Mouse (Mus musculus) frontal cortex, postnatal 10 days (tissue): ENCODE measurements around the gene Irak3.
A peak's percentile ranks its signal among the peaks of the same experiment; 100 is the strongest.
"Not testable (repeated sequence)": the region's sequence is repeated elsewhere in the genome, so short reads cannot be mapped to it uniquely, and the experiment has no call there.

Experiments used
- DNase-seq, 2 experiments: peaks; one replicate each; pipeline ENCODE4 v3.0.0; 2022; ENCODE audit warnings: low spot score in 2 of 2, mixed read lengths in 1 of 2

The Irak3 gene

GRCm38 (mm10) chr10:120163490-120163889 lies 38.4 kb downstream of the Irak3 start:
- no peak for DNase-seq

GRCm38 (mm10) chr10:120162840-120163239 lies 39.1 kb downstream of the Irak3 start:
- DNase-seq, result no peak

GRCm38 (mm10) chr10:120160533-120160932 lies 41.4 kb downstream of the Irak3 start:
- no peak for DNase-seq

- no peak for DNase-seq
These were observed 48.0 kb downstream of the Irak3 start for GRCm38 (mm10) chr10:120153911-120154310.

- no peak for DNase-seq
These were observed 50.3 kb downstream of the Irak3 start for GRCm38 (mm10) chr10:120151672-120152071.

- DNase-seq, result no peak
These were observed 60.9 kb downstream of the Irak3 start for GRCm38 (mm10) chr10:120140916-120141516.

- DNase-seq, result no peak
These were observed 61.7 kb downstream of the Irak3 start for GRCm38 (mm10) chr10:120140193-120140592.

DNA sequence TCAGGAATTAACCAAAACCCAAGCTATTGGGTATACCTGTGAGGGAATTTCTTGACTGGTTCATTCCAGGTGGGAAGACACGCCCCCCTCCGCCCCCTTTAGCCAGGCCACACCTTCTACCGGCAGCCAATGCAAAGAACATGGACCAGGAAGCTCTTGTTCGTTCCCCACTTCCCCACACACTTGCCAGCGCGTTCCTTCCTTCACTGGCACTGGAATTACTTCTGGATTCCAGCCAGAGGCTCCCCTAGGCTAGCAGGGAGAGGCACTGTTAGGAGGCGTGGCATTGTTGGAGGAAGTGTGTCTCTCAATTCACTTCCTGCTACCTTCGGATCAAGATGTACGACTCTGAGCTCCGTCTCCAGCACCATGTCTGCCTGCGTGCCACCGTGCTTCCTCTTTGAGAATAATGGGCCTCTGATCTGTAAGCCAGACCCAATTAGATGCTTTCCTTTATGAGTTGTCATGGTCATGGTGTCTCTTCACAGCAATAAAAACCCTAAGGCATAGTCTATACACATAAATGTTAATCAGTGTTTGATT lies 65.8 kb downstream of the Irak3 start:
- DNase-seq, result no peak

DNA sequence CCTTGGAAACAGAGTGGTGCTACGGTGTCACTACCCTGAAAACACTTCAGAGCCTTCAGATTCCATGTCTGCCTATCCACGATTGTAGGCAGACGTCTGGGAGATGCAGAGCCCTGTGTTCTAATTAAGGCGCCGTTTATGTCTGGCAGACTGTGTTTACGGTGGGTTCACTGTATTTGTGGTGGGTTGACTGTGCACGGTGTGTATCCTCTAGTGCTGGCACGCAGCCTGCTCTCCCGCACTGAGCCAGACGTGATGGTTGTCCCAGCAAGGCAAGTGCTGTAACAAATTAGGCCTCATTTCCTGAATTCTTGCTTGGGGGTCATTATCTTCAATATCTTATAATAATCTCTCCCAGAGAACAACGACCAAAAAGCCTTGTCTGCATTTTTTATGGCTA lies 68.2 kb downstream of the Irak3 start:
- DNase-seq, result no peak

GRCm38 (mm10) chr10:120130621-120131020 lies 71.3 kb downstream of the Irak3 start:
- peak; percentile 33 to 63 for DNase-seq

DNA sequence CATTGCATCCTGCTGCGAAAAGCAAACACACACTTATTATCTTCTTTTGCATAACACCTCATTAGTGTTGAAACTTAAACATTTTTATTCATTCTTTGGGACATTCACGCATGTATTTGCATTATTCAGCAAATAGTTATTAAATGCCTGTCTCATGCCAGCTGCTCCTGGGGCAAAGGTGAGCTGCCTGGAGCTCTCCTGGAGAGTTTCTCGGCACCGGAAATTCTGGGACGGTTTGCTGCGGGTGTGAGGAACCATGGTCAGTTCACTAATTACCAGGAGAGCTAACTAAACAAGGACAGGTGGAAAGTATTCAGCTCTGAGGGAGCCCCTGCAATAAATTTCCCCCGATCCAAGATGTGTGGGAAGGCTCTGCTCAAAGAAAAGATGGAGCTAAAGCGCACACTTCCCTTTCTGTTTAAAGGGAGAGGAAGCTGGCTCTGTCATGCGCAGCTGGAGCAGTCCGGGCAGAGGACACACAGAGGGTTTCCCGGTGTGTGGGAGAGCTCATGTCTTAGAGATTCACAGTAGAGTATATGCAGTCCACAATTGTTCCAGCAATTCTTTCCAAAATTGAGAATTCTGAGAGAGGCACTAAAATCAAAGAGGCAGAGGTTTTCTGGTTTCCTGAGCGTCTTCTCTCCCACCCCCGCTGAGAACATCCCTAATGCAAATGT lies 73.2 kb downstream of the Irak3 start:
- no peak for DNase-seq

GRCm38 (mm10) chr10:120125465-120125857 lies 76.5 kb downstream of the Irak3 start:
- DNase-seq, result no peak

DNA sequence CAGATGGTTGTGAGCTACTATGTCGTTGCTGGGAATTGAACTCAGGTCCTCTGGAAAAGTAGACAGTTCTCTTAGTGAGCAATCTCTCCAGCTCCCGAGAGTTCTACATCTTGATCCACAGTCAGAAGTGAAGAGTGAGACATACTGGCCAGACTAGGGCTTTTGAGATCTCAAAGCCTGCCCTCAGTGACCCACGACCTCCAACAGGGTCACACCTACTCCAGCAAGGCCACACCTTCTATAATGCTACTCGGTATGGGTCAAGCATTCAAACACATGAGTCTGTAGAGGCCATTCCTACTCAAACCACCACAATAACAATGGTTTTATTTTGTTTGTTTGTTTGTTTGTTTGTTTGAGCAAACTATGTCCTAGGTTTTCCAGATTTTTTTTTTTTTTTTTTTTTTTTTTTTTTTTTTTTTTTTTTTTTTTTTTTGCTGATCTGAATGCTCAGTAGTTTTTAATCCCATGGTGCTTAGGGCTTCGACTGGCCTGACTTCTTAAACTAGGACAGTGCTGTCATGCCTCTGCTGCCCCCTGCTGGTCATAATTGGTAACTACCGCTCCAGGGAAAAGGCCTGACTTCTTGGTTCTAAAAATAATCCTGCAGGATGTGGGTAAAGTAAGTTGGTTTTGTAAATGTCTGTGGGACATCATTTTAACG lies 77.0 kb downstream of the Irak3 start:
- peak; percentile 62 to 82 for DNase-seq

DNA sequence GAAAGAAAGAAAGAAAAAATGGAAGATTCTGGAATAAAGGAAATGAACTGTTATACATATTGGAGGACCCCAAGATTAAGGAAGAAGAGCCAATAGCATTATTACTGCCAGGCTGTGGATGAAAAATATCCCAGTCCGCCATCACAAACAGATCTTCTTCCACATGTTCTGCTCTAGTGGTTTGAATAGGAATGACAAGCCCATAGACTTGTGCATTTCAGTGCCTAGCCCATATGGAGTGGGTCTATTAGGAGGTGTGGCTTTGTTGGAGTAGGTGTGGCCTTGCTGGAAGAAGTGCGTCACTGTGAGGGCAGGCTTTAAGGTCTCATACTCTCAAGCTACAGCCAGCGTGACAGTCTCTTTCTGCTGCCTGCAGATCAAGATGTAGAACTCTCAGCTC lies 78.2 kb downstream of the Irak3 start:
- no peak for DNase-seq

DNA sequence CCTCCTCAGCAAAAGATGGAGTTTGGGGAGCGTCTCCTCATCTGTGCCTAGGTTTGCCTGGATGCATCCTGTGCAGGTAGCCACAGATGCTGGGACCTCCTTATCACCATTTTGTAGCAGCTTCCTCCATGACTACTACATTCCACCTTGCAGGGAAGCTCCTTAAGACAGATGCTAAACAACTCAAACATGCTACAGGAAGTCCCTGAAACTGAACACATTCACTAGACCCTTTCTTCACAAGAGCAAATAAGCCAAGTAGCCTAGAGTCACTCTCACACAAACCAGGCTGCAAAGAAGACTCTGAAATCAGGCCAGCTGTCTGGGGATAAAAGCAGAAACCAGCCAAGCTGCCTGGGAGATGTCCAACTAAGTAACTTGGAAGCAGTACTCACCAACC lies 86.7 kb downstream of the Irak3 start:
- DNase-seq, result no peak

GRCm38 (mm10) chr10:120114493-120114892 lies 87.4 kb downstream of the Irak3 start:
- no peak for DNase-seq

DNA sequence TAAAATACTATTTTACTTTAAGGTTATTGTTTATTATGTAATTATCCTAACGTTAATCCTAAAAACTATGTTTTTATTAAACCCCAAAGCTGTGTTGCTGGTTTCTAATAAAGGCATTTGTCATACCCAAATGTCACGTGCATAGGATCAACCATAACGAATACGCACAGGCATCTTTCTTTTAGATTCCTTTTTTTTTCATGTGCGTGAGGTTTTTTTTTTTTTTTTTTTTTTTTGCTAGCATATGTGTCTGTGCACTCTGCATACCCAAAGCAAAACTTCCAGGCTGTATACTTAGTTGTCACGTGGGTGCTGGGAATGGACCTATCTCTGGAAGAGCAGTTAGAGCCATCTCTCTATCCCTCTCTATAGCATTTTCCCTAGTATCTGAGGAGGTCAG lies 88.0 kb downstream of the Irak3 start:
- no peak for DNase-seq

GRCm38 (mm10) chr10:120113482-120113881 lies 88.4 kb downstream of the Irak3 start:
- not testable (repeated sequence) for DNase-seq

DNA sequence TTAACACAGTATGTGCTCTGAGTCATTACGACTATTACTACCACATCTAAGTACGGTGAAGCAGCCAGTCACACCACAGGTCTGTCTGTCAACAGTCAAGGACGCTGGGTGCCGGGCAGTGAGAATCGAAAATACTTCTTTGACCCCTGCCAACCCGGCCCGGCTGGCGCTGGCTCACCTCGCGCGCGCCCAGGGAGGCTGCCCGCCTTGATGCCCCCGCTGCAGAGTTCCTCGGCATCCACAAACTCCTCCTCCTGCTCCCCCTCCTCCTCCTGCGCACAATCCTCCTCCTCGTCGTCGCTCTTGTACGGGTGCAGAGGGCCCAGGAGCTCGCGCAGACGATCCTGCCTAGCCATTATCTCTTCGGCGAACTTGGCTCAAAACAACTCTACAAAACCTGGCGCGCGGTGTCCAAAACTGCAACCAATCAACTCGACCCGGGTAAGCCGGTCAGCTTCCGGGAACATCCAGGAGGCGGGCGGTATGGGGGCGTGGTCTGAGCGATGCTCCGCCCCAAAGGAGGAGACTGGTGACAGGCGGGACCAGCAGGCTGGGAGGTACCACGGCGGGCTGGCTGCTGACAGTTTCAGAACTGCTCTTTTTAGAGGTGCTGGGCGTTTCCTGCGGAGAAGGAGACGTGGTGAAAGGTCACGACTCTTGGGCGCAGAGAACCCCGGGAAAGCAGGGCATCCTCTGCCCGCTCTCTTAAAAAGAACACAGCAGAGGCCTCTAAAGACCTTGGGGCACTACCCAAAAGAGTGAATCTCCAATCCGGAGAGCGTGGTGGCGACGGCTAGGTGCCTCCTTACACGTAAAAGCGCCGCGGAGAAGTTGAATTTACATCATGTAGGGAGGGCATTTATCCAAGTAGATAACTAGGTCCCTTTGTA lies 89.2 kb downstream of the Irak3 start, which contains the start of gene Helb:
Gene Helb, minus strand, starts transcription at position 481 of the 890 bp plus-strand sequence.
- DNase-seq, result peak; percentile 90 to 94

DNA sequence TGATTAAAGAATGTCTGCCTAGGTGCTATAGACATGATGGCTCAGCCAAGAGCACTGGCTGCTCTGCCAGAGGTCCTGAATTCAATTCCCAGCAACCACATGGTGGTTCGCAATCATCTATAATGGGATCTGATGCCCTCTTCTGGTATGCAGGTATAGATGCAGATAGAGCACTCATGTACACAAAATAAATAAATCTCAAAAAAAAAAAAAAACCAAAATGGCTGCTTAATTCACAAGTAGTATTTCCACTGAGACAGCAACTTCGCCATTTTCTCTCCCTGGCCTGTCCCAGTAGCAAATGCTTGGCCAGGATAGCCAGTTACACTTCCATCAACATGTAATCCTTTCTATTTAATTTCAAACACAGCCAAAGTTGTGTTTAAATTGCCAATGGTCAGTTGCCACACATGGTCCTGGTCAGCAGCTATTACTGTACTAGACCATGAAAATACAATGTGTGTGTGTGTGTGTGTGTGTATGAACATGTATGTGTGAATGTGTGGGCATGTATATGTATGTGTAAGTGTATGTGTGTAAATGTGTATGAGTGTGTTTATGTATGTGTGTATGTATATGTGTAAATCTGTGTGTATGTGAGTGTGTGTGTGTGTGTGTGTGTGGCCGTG lies 90.1 kb downstream of the Irak3 start:
- no peak for DNase-seq

- no peak for DNase-seq
These were observed 101.1 kb downstream of the Irak3 start for GRCm38 (mm10) chr10:120100806-120101205.
